Mouse (Mus musculus) layer of hippocampus, adult 9-11 months (tissue): ENCODE measurements around the gene Icosl.
"Not testable (repeated sequence)": the region's sequence is repeated elsewhere in the genome, so short reads cannot be mapped to it uniquely, and the experiment has no call there.

Experiments
- DNase-seq: peaks from one replicate; pipeline ENCODE4 v3.0.0; 2022

Icosl gene

GRCm38 (mm10) chr10:78077862-78078261 lies 8.8 kb downstream of the Icosl start:
- no peak for DNase-seq

DNA sequence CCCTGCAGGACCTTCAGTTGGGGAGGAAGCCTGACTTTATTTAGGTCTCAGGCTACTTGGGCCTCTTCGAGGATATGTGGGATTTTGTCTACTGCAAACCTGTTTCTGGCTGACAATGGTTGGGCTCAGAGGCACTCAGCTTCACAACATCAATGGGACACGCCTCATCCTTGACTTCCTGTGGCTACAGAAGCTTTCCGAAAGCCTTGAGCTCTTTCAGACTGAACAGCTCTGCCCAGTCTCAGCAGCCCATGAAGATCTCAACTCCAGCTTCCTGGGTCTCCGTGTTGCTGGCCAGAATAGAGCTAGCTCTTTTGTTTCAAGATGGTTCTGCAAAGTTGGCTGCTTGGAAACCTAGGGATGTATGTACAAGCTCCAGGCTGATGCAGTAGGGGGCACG lies 9.2 kb downstream of the Icosl start:
- no peak for DNase-seq

DNA sequence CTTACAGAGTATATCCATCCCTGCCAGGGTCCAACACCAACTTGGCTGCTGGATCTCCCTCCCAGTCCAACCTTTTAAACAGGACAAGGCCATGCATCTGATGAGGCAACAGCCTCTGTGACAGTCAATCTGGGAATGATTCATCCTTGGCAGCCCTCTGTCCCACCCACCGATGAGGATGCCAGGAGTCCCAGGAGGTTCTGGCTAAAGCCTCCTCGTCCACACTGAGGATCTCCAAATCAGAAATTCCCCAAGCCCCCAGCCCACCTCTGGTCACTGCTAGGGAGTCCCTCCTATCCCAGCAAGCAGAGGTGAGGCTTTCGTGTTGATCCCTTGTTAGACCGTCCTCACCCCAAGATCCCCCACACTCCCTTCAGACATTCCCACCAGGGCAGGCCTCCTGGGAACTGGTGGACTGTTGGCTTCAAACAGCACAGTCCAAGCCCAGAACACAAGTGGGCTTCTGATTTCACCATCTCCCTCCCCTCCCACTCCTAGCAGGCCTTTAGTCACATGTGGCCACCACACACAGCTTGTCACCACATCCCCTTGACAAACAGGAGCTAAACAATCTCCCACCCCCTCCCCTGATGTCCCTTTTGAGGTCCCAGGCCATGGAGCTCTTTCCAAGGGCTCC lies 11.0 kb downstream of the Icosl start:
- no peak for DNase-seq

- DNase-seq = no peak
These were observed 15.0 kb downstream of the Icosl start for GRCm38 (mm10) chr10:78084073-78084472.

- DNase-seq = no peak
These were observed 16.6 kb downstream of the Icosl start for GRCm38 (mm10) chr10:78085711-78086110.

GRCm38 (mm10) chr10:78086444-78087061 lies 17.5 kb downstream of the Icosl start:
- DNase-seq = no peak

DNA sequence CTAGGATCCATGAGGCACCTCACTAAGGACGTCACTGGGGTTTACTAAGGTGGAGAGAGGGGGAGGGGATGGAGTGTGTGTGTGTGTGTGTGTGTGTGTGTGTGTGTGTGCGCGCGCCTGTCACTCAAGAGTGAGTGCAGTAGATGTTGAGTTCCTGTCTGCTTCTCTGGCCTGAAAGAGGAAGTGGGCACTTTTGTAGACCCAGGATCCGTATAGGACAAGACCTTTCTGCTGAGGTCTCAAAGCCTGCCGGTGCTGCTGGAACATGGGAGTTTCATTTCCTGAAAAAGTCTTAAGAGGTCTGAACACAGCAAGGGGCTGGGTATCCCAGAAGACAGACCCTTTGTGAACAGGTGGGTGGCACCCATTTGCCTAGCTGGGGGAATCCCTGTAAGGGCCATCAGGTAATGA lies 18.0 kb downstream of the Icosl start:
- peak; percentile 79 for DNase-seq

- no peak for DNase-seq
These were observed 21.1 kb downstream of the Icosl start for GRCm38 (mm10) chr10:78090246-78090645.

DNA sequence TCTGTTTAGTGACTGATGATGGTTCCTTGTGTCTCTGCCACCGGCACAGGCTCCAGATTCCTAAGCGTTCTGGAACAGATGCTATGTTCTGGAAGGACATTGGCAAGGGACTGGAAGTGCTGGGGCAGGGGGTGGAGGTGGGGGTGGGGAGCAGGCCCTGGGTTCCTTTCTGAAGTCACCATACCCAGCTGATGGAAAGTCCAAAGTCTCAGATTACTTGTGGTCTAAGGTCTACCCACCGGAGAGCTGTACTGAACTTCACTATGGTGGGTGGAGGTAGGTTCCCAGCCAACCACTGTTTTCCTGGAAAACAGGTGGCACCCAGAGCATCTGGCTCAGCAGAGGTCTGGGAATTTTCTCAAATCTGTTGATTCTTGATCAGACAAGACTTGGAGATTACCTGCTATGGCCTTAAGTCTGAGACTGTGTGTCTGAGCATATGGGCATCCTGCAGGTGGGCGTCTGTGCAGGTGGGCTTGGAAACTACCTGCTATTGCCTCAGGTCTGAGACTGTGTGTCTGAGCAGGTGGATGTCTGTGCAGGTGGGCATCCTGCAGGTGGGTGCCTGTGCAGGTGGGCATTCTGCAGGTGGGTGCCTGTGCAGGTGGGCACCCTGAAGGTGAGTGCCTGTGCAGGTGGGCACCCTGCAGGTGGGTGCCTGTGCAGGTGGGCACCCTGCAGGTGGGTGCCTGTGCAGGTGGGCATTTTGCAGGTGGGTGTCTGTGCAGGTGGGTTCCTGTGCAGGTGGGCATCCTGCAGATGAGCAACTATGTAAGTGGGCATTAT lies 21.8 kb downstream of the Icosl start:
- DNase-seq = no peak

- DNase-seq = no peak
These were observed 23.0 kb downstream of the Icosl start for GRCm38 (mm10) chr10:78091865-78092724.

GRCm38 (mm10) chr10:78092725-78093029 lies 23.6 kb downstream of the Icosl start:
- no peak for DNase-seq

DNA sequence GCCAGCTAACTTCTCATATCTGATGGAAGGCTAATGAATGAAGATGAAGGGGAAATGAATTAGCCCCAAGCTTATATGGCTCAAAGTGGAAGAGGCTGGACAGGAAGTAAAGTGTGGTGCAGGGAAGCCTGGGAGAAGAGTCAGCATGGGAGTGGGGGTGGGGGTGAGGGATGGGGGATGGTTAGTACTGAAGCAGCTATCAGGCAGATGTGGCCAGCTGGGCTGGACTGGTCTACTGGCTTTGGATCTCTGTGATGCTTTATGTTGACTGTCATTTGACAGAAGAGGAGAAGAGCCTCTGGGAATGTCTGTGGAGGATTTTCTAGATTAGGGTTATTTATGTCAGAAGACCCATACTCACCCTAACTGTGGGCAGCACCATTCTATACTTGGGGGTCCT lies 26.1 kb downstream of the Icosl start:
- DNase-seq = no peak

- DNase-seq = no peak
These were observed 27.1 kb downstream of the Icosl start for GRCm38 (mm10) chr10:78095954-78096931.

GRCm38 (mm10) chr10:78099860-78100259 lies 30.8 kb downstream of the Icosl start:
- not testable (repeated sequence) for DNase-seq

GRCm38 (mm10) chr10:78100989-78101780 lies 32.1 kb downstream of the Icosl start:
- DNase-seq = no peak

DNA sequence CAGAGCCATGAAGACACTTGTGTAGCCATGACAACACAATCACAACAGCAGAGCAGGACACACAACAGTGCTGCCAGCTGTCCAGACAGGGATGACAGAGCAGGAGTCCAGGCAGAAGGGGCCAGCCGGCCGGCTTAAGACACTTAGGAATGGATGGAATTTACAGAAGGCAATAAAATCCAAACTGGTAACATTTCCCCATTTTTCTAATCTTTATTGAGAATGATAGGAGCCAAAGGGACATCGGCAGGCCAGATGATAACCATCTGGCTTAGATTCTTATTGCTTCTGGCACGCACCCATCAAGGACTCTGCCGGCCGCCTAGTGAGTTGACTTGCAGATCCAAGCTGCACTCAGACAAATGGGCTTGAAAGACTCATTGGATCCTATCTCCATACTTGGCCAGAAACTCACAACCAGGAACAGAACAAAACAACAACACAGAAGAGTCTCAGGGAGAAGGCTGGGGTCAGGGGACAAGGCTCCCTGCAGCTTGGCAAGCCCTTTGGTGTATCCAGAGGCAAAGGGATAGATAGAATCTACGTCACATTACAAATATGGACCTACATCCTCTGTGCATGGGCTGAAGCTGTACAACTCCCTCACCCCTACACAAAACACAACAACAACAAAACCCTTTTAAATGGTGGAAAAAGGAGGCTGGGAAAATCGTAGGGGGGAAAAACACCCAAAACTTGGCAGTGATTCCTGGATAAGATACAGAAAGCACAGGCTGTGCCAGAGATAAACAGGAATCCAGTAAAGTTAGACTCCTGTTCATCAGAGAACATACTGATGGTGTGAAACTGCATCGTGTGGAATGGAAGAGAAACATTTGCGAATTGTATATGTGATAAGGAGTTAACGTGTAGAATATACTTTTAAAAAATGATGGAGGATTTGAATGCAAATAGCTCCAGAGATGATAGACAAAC lies 35.7 kb downstream of the Icosl start:
- DNase-seq = peak; percentile 65

DNA sequence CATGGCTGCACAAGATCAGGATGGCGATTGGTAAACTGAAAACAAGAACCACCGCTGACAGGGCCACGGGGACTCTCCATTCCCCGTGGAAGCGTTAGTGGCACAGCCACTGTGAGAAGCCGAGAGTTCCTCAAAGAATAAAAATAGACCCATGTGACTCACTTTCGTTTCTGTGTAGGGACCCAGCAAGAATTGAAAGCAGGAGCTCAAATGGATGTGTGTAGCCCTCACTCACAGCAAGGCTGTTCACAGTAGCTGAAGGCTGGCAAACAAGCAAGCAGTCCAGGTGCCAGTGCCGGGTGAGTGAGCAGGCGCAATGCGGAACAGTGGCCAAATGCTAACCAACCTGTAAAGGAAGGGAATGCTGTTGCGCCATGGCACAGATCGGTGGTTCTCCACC lies 36.4 kb downstream of the Icosl start:
- peak; percentile 70 for DNase-seq

GRCm38 (mm10) chr10:78114521-78115092 lies 45.5 kb downstream of the Icosl start:
- no peak for DNase-seq

GRCm38 (mm10) chr10:78115153-78115552 lies 46.1 kb downstream of the Icosl start:
- no peak for DNase-seq

- no peak for DNase-seq
These were observed 50.3 kb downstream of the Icosl start for GRCm38 (mm10) chr10:78119422-78119821.
